Mouse (Mus musculus) intestine, embryonic 16.5 days (tissue): ENCODE data around the gene Dll1. TPM values are rescaled to one million over a fixed set of nuclear protein-coding genes. Genes with fewer than 3 reads are reported as not detected.

Source experiments
- ATAC-seq: fragments of 200-750 bp; cut with Nextera tagmentation; 2 replicates; pipeline ENCODE4 v1.8.0; 2017; ENCODE audit warnings: moderate TSS enrichment, moderate library complexity
- H3K27ac ChIP-seq: fragments of 300-500 bp; sonication (generic); 2 replicates; pipeline ENCODE4 v1.5.1; 2014; ENCODE audit warnings: mild to moderate bottlenecking, low read length
- H3K27me3 ChIP-seq: fragments of 300-500 bp; sonication (generic); replicated peaks from 2 replicates; pipeline ENCODE4 v1.6.1; 2014; ENCODE audit warnings: low read length, control low read depth, mixed read lengths; ENCODE audit not compliant: control insufficient read depth, insufficient read depth
- H3K36me3 ChIP-seq: fragments of 300-500 bp; sonication (generic); 2 replicates; pipeline ENCODE4 v1.6.1; 2014; ENCODE audit warnings: low read length, control low read depth; ENCODE audit not compliant: control insufficient read depth, insufficient read depth
- H3K4me1 ChIP-seq: fragments of 300-500 bp; sonication (generic); 2 replicates; pipeline ENCODE4 v1.6.1; 2014; ENCODE audit warnings: low read length, control low read depth, mixed read lengths; ENCODE audit not compliant: control insufficient read depth, insufficient read depth
- H3K4me2 ChIP-seq: fragments of 300-500 bp; sonication (generic); 2 replicates; pipeline ENCODE4 v1.6.1; 2014; ENCODE audit warnings: low read depth, low read length, control low read depth
- H3K4me3 ChIP-seq: fragments of 300-500 bp; sonication (generic); 2 replicates; pipeline ENCODE4 v1.5.1; 2014; ENCODE audit warnings: mild to moderate bottlenecking, low read length
- H3K9ac ChIP-seq: fragments of 300-500 bp; sonication (generic); 2 replicates; pipeline ENCODE4 v1.6.1; 2014; ENCODE audit warnings: low read depth, low read length
- H3K9me3 ChIP-seq: fragments of 300-500 bp; sonication (generic); 2 replicates; pipeline ENCODE4 v1.6.1; 2016; ENCODE audit warnings: low read length, control low read depth; ENCODE audit not compliant: control insufficient read depth
- WGBS: fragments of 180-500 bp; shearing (Covaris S2); extraction: QIAGEN DNeasy Blood & Tissue Kit; methylation state at CpG from one replicate; pipeline ENCODE4 v1.1.7; 2014; 5-methylcytosine and 5-hydroxymethylcytosine counted together
- polyA plus RNA-seq: library from polyadenylated mRNA; unstranded; fragments of >200 nt; fragmentation: Nextera tagmentation; extraction: Ambion mirVana; gene quantifications from 2 replicates; pipeline ENCODE4 v1.2.1, GENCODE M21; 2015

Gene Dll1
- polyA plus RNA-seq, 1 experiment from 2014 or later = 24.2 TPM

DNA sequence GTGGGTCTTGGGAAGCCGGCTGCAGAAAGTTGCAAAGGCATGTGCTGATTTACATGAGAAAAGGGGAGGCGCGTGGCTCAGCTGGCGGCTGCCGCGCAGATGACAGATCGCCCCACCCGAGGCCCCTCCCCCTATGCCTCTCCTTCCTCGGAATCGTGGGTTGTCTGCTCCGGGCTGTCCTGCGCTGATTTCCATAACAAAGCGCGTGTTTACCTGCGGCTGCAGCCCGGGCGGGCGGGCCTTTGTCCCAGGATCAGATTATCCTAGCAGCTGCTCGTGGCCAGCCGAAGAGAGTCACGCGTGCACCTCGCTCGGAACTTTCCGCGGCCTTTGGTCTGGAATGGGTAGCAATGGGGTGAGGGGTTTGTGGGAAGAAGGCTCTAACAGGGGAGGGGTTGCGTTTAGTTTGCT is 4.0 kb upstream of the Dll1 start:
- H3K4me1 ChIP-seq = peaks cover 24% of the 10 kb centered on the region
- H3K4me2 ChIP-seq = peak overlapping the region; percentile 92
- H3K36me3 ChIP-seq = no peaks in the 10 kb centered on the region
- 1% methylated on average over 27 of the region's 27 CpGs for WGBS
- peak overlapping the region; percentile 71 for H3K9ac ChIP-seq
- no peaks in the 10 kb centered on the region; the same call in 1 of the 2 replicates for H3K27me3 ChIP-seq
- H3K9me3 ChIP-seq = no peaks in the 10 kb centered on the region
- H3K4me3 ChIP-seq = peak overlapping the region; percentile 52
- ATAC-seq = peak; percentile 62
- peak overlapping the region; percentile 75 for H3K27ac ChIP-seq

DNA sequence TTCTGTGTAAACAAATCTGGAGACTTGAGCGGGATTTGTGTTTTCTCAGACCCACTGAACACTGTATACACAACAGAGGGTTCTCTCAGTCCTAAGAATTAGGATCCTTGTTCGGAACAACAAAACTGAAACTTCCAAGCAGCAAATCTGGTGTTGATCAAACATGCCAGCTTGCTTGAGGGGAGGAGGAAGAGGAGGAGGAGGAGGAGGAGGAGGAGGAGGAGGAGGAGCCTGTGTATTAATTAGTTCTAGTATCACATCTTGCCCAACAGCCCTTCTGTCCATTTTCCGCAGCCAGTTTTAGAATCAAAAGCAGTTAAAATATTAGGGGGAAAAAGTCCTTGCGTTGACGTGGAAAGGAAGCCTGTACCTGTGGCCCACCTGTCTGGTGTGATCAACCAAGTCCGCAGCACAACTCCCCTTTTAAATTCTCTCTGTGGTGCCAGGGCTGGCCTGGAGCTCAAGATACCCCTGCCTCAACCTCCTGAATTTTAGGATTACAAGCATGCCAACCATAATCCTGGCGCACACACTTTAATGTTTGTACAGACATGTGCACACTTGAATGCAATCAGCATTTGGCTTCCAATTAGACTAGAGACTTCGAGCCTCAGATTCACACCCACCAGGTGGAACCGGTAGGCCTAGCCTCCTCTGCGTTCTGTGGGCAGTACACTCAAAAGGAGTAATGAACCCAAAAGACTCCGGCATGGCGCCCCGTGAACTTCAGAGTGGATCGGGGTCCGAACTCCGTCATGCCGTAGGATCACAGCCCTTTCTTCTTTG is 3.3 kb upstream of the Dll1 start:
- H3K9ac ChIP-seq = peak overlapping the region; percentile 71
- H3K9me3 ChIP-seq = no peaks in the 10 kb centered on the region
- H3K4me2 ChIP-seq = peak overlapping the region; percentile 92
- H3K27ac ChIP-seq = no peak overlapping the region
- H3K27me3 ChIP-seq = no peaks in the 10 kb centered on the region; the same call in 1 of the 2 replicates
- H3K36me3 ChIP-seq = no peaks in the 10 kb centered on the region
- no peak for ATAC-seq
- peak overlapping the region; percentile 52 for H3K4me3 ChIP-seq
- H3K4me1 ChIP-seq = peaks cover 24% of the 10 kb centered on the region
- 16% methylated on average over 17 of the region's 17 CpGs for WGBS

DNA sequence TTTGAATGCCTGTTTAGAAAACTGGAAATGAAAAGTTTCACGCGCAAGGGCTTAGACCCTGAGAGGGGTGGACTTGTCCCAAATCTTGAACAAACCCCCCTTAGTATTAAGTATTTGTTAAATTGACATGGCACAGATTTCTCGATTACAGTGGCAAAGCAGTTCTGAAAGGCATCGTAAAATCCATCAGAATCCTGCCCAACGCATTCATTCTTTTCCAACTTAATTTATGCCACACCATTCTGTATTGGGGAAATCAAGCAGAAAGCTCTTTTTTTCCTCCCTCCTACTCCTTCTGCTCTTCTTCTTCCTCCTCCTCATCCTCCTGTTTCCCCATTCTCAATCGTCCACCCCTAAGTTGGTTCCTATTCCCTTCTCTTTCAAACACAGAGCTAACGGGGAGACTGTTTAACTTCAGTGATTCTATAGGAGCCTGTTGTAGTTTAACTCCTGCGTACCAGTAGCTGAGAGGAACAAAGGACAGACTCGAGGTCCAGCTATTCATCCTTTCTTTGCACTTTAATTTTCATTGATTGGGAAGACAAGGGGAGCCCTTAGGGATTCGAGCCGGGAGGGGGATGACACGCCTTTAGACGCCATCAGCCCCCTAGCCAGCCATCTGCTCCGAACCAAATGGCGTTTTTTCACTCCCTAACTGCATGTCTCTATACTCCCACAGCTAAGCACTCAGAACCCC is 1.9 kb upstream of the Dll1 start:
- 35% methylated on average over 15 of the region's 15 CpGs for WGBS
- Histone ChIP-seq H3K4me3 (no peak overlapping the region), H3K27me3 (peaks cover 4% of the 10 kb centered on the region), H3K36me3 (no peaks in the 10 kb centered on the region), H3K9ac (no peak overlapping the region), H3K4me1 (peaks cover 28% of the 10 kb centered on the region), H3K9me3 (no peaks in the 10 kb centered on the region), H3K4me2 (no peak overlapping the region), H3K27ac (no peak overlapping the region)
- no peak for ATAC-seq

DNA sequence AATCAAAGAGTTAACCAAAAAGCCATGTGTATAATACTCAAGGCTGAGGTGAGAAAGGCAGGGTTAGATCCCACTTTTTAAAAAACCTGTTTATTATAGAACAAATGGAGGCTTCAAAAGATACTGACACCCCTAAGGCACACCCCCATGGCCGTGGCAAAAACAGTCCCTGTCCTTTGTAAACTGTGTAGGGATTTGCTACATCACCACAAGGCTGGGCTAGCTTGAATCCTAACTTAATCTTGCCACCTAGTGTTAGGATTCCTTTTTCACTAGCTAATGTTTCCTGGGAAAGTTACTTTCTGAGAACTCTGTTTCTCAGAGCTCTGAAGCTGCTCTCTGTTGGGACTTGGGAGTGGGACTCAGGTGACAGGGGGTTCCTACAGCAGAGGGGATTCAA is 1.2 kb upstream of the Dll1 start:
- ATAC-seq = no peak
- no peak overlapping the region for H3K27ac ChIP-seq
- no peaks in the 10 kb centered on the region for H3K36me3 ChIP-seq
- H3K9me3 ChIP-seq = no peaks in the 10 kb centered on the region
- H3K27me3 ChIP-seq = peaks cover 4% of the 10 kb centered on the region
- no peak overlapping the region for H3K4me3 ChIP-seq
- no peak overlapping the region for H3K9ac ChIP-seq
- H3K4me2 ChIP-seq = no peak overlapping the region
- 7% methylated on average over 1 of the region's 1 CpGs for WGBS
- H3K4me1 ChIP-seq = peaks cover 33% of the 10 kb centered on the region

DNA sequence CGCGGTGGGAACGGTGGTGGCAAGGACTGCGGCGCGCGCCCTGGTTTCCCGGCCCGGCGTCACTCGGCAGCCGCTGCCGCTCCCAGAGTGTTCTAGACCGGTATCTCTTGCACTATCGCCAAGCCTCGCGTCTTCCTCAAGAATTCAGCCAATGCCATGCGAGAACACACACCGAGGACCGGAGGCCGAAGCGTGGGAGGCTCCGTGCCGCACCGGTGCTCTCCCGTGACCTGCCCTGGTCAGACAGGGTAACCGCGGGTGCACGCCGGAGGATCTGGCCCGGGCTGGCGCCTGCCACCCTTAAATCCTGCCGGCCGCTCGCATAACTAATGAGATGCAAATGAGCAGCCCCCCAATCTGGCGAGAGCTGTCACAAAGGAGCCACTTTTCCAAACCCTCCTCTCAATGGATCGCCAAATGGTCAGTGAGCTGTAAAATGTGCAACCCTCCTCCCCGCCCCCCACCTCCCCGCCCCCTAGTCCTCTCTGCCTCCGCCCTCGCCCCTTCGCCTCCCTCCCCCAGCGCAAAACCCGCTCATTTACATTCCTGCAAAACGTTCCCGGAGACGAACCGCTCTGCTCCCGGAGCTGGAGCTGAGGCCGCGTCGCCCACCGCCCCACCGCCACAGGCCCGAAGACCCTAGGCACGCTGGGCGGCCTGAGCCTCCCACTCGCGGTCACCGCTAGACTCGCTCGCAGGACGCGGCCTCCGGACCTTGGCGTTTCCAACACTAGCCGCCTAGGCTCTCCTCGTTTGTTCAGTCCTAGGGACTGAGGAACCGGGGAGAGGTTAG is 775 bp downstream of the Dll1 start:
- peak overlapping the region; percentile 76 for H3K4me3 ChIP-seq
- H3K27me3 ChIP-seq = peaks cover 4% of the 10 kb centered on the region
- peak overlapping the region; percentile 84 for H3K9ac ChIP-seq
- no peaks in the 10 kb centered on the region for H3K36me3 ChIP-seq
- ATAC-seq = peak; percentile 58
- under 1% methylated on average over 66 of the region's 69 CpGs for WGBS
- peak overlapping the region; percentile 86 for H3K27ac ChIP-seq
- peaks cover 40% of the 10 kb centered on the region for H3K4me1 ChIP-seq
- H3K9me3 ChIP-seq = no peaks in the 10 kb centered on the region
- peak overlapping the region; percentile 97 for H3K4me2 ChIP-seq

DNA sequence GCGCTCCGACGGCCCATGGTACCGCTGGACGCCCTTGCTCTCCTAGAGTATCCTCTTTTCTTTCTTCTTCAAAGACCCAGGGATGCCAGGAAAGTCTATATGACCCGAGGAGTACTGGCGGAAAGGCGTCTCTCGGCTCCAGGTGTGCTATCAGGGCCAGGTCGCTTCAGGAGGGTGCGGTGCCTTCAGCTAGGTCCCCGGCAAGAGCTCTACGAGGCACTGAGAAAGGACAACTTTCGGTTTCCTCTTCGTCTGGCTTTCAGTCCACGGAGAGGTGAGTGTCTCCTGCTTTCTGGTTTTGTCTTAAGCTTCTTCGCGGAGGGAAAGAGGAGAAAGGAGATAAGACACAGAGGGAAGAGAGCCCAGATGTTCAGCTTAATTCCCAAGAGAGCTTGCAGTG is 1.4 kb downstream of the Dll1 start:
- Histone ChIP-seq H3K4me2 (peak overlapping the region; percentile 97), H3K4me1 (peaks cover 35% of the 10 kb centered on the region), H3K4me3 (peak overlapping the region; percentile 76), H3K9ac (peak overlapping the region; percentile 84), H3K27ac (peak overlapping the region; percentile 86), H3K9me3 (no peaks in the 10 kb centered on the region), H3K36me3 (no peaks in the 10 kb centered on the region), H3K27me3 (peaks cover 4% of the 10 kb centered on the region)
- 0% methylated on average over 18 of the region's 18 CpGs for WGBS
- ATAC-seq = peak; percentile 9; the same call in 1 of the 2 replicates

DNA sequence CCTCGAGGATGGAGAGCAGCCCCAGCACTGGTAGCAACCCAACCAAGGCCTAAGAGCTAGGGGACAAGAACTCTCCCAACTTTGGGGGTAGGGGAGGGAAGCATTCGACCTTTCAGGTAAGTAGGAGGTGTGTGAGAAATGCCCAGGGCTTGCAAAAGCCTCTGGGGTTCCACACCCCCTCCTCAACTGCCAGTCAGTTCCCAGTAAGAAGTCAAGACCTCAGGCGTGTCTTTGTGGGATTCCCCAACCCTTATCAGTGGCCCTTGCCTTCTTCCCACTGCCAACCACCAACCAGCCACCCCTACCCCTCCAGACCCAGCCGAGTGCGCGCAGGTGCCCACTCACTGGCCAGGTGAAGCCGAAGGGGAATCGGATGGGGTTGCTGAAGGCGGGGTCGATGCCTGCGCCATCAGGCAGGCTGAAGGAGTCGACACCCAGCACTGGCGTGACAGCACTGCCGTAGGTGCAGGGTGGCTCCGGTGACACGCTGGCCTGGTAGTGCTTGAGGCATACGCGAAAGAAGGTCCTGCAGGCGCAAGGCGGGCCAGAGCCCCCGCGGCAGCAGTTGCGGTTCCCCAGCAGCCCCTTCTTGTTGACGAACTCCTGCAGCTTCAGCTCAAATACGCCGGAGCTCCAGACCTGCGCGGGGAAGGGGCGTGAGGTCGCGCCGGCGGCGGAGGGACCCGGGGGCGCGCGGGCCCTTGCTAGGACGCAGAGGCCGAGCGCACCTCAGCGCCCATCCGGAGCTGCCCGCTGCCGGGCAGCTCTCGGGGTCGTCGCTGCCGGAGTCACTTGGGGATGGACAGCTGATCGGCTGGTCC is 2.1 kb downstream of the Dll1 start:
- H3K36me3 ChIP-seq = no peaks in the 10 kb centered on the region
- peaks cover 32% of the 10 kb centered on the region for H3K4me1 ChIP-seq
- H3K4me3 ChIP-seq = peak overlapping the region; percentile 76
- WGBS = 2% methylated on average over 50 of the region's 50 CpGs
- H3K4me2 ChIP-seq = peak overlapping the region; percentile 97
- peaks cover 4% of the 10 kb centered on the region for H3K27me3 ChIP-seq
- no peak for ATAC-seq
- H3K9me3 ChIP-seq = no peaks in the 10 kb centered on the region
- H3K27ac ChIP-seq = peak overlapping the region; percentile 86
- peak overlapping the region; percentile 84 for H3K9ac ChIP-seq

DNA sequence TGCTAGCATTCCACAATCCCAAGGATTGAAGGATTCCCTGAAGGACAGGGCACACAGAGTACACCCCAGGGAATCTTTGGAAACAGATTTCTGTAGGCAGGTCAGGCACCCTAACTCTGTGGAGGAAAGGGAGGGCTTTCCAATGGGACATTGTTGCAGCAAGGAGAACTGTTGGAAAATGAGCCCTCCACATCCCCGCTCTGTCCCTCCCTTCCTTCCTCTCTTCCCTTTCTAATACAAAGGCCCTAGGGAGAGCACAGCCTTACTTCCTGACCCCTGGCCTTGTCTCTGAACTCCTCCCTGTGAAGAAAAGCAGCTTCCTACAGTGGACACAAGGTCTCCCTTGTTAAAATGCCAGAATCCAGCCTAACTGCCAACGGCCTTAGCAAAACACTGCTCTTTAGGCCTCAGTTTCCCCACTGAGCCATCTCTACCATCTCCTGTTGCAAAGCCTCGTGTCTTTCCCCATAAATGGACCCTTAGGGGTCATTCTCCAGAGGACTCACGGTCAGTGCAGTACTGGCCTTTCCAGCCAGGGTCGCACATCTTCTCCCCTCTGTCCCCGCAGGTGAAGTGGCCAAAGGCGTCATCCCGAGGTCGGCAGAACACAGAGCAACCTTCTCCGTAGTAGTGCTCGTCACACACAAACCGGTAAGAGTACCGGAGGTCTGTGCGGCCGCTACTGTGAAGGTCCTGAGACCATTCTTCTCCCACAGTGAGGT is 3.6 kb downstream of the Dll1 start:
- ATAC-seq = no peak
- 58% methylated on average over 15 of the region's 15 CpGs for WGBS
- H3K4me3 ChIP-seq = peak overlapping the region; percentile 76
- peak overlapping the region; percentile 68 for H3K27ac ChIP-seq
- H3K27me3 ChIP-seq = peaks cover 4% of the 10 kb centered on the region
- peak overlapping the region; percentile 57 for H3K9ac ChIP-seq
- H3K36me3 ChIP-seq = 0 out of 2 replicates have a peak, but pooled peaks cover 8% of the 10 kb centered on the region
- peak overlapping the region; percentile 97 for H3K4me2 ChIP-seq
- peaks cover 32% of the 10 kb centered on the region for H3K4me1 ChIP-seq
- no peaks in the 10 kb centered on the region for H3K9me3 ChIP-seq
